Mouse (Mus musculus) bone marrow macrophage, adult 2 months (primary cell): ENCODE data around the gene Eef1b2.
"Not testable (repeated sequence)": the region's sequence is repeated elsewhere in the genome, so short reads cannot be mapped to it uniquely, and the experiment has no call there.

Source experiments
- CTCF ChIP-seq: IDR thresholded peaks from 2 replicates; pipeline ENCODE4 v1.5.1; 2012; ENCODE audit warnings: low read depth, mild to moderate bottlenecking, low read length, moderate library complexity
- POLR2A ChIP-seq: IDR thresholded peaks from 2 replicates; pipeline ENCODE4 v1.6.1; 2012; ENCODE audit warnings: mild to moderate bottlenecking, low read depth, low read length, borderline replicate concordance

- not testable (repeated sequence) for TF ChIP-seq CTCF, POLR2A
These were observed 38.0 kb upstream of the Eef1b2 start for GRCm38 (mm10) chr1:63138586-63138985.
